Mouse (Mus musculus) granulocyte monocyte progenitor cell, adult 5-6 weeks (primary cell): ENCODE measurements around the gene Nalcn. TPM values are rescaled to one million over a fixed set of nuclear protein-coding genes. Genes with fewer than 3 reads are reported as not detected.
A peak's percentile ranks its signal among the peaks of the same experiment; 100 is the strongest.

Experiments
- ATAC-seq: replicated peaks from 2 replicates; pipeline ENCODE4 v1.8.0; 2016; ENCODE audit warnings: mild to moderate bottlenecking, moderate TSS enrichment, inconsistent platforms; ENCODE audit not compliant: poor library complexity, severe bottlenecking
- total RNA-seq, 2 experiments: library from RNA; stranded (forward) in 1 of 2; stranded (reverse) in 1 of 2; fragments of 200-712, 200-1000 nt in 1 of 2; fragments of >200 nt in 1 of 2; fragmentation: Nextera tagmentation in 1 of 2; gene quantifications; 2 replicates each; pipeline ENCODE4 v1.2.3; 2014 to 2017

The Nalcn gene
- total RNA-seq, 2 experiments from 2014 or later: not detected

- ATAC-seq: no peak
Measured at GRCm38 (mm10) chr14:123513376-123514141, 113.4 kb downstream of the Nalcn start.

GRCm38 (mm10) chr14:123512923-123513322 lies 114.0 kb downstream of the Nalcn start:
- no peak for ATAC-seq

- no peak for ATAC-seq
Measured at GRCm38 (mm10) chr14:123495544-123495943, 131.4 kb downstream of the Nalcn start.

- ATAC-seq: no peak
Measured at GRCm38 (mm10) chr14:123488575-123489207, 138.3 kb downstream of the Nalcn start.

- no peak for ATAC-seq
Measured at GRCm38 (mm10) chr14:123462026-123462425, 164.9 kb downstream of the Nalcn start.

GRCm38 (mm10) chr14:123446031-123446430 lies 180.9 kb downstream of the Nalcn start:
- ATAC-seq: no peak

- no peak for ATAC-seq
Measured at GRCm38 (mm10) chr14:123435542-123435941, 191.4 kb downstream of the Nalcn start.

- ATAC-seq: no peak
Measured at GRCm38 (mm10) chr14:123376167-123376855, 250.6 kb downstream of the Nalcn start.

GRCm38 (mm10) chr14:123371522-123371921 lies 255.4 kb downstream of the Nalcn start:
- peak; percentile 70 for ATAC-seq

GRCm38 (mm10) chr14:123359691-123360090 lies 267.3 kb downstream of the Nalcn start:
- ATAC-seq: no peak

GRCm38 (mm10) chr14:123352973-123353372 lies 274.0 kb downstream of the Nalcn start:
- ATAC-seq: no peak; the same call in 1 of the 2 replicates

GRCm38 (mm10) chr14:123331841-123332240 lies 295.1 kb downstream of the Nalcn start:
- no peak for ATAC-seq

- no peak for ATAC-seq
Measured at GRCm38 (mm10) chr14:123314369-123314768, 312.6 kb downstream of the Nalcn start.

GRCm38 (mm10) chr14:123312371-123312770 lies 314.6 kb downstream of the Nalcn start:
- ATAC-seq: no peak

GRCm38 (mm10) chr14:123296068-123296467 lies 330.9 kb downstream of the Nalcn start:
- ATAC-seq: no peak

GRCm38 (mm10) chr14:123291118-123292007 lies 335.6 kb downstream of the Nalcn start:
- ATAC-seq: no peak

- ATAC-seq: no peak
Measured at GRCm38 (mm10) chr14:123282165-123282564, 344.8 kb downstream of the Nalcn start.

- no peak for ATAC-seq
Measured at GRCm38 (mm10) chr14:123272121-123272520, 354.8 kb downstream of the Nalcn start.

GRCm38 (mm10) chr14:123240738-123241137 lies 386.2 kb downstream of the Nalcn start:
- ATAC-seq: no peak

- ATAC-seq: no peak
Measured at GRCm38 (mm10) chr14:123239945-123240344, 387.0 kb downstream of the Nalcn start.
